Mouse (Mus musculus): ENCODE measurements around the gene St5. TPM values are rescaled to one million over a fixed set of nuclear protein-coding genes. Genes with fewer than 3 reads are reported as not detected.
A peak's percentile ranks its signal among the peaks of the same experiment; 100 is the strongest.

The St5 gene
- polyA plus RNA-seq, 1 experiment from 2014 or later, result 58.7 TPM

GRCm38 (mm10) chr7:109614939-109615338 lies 88.5 kb downstream of the St5 start:
- H3K9ac ChIP-seq, result peak overlapping the region; percentile 17; the same call in 1 of the 2 replicates

GRCm38 (mm10) chr7:109613531-109614021 lies 89.8 kb downstream of the St5 start:
- Histone ChIP-seq H3K27ac (peak overlapping the region; percentile 96), H3K9me3 (no peaks in the 10 kb centered on the region), H3K27me3 (replicated peaks) (no peaks in the 10 kb centered on the region), H3K4me1 (peaks cover 32% of the 10 kb centered on the region), H3K4me3 (replicated peaks) (0 out of 2 replicates have a peak overlapping the region, but pooled peaks have one; percentile 8), H3K36me3 (no peaks in the 10 kb centered on the region), H3K9ac (no peak overlapping the region), H3K4me2 (peak overlapping the region; percentile 65)
- 53% methylated on average over 5 of the region's 5 CpGs for WGBS
- no peak for ATAC-seq (ENCODE audit: insufficient read depth, low FRiP score, low read depth)

More at GRCm38 (mm10) chr7:109614939-109615338, 88.5 kb downstream of the St5 start:
- peak overlapping the region; percentile 44 for H3K4me3 ChIP-seq (replicated peaks)
- no peaks in the 10 kb centered on the region for H3K27me3 ChIP-seq (replicated peaks)
- peak overlapping the region; percentile 65 for H3K4me2 ChIP-seq
- peaks cover 37% of the 10 kb centered on the region for H3K4me1 ChIP-seq
- 42% methylated on average over 4 of the region's 4 CpGs for WGBS
- no peak for ATAC-seq (ENCODE audit: insufficient read depth, low FRiP score, low read depth)
- peak overlapping the region; percentile 96 for H3K27ac ChIP-seq
- H3K9me3 ChIP-seq, result no peaks in the 10 kb centered on the region
- H3K36me3 ChIP-seq, result no peaks in the 10 kb centered on the region

GRCm38 (mm10) chr7:109613051-109613450 lies 90.4 kb downstream of the St5 start:
- ATAC-seq (ENCODE audit: insufficient read depth, low FRiP score, low read depth), result no peak
- no peak overlapping the region for H3K9ac ChIP-seq
- H3K4me3 ChIP-seq (replicated peaks), result no peak overlapping the region
- no peaks in the 10 kb centered on the region for H3K36me3 ChIP-seq
- no peaks in the 10 kb centered on the region for H3K27me3 ChIP-seq (replicated peaks)
- H3K27ac ChIP-seq, result no peak overlapping the region
- peaks cover 28% of the 10 kb centered on the region for H3K4me1 ChIP-seq
- H3K9me3 ChIP-seq, result no peaks in the 10 kb centered on the region
- WGBS, result 85% methylated on average over 2 of the region's 3 CpGs
- no peak overlapping the region for H3K4me2 ChIP-seq

GRCm38 (mm10) chr7:109612531-109612930 lies 90.9 kb downstream of the St5 start:
- peaks cover 28% of the 10 kb centered on the region for H3K4me1 ChIP-seq
- H3K36me3 ChIP-seq, result no peaks in the 10 kb centered on the region
- no peak for ATAC-seq (ENCODE audit: insufficient read depth, low FRiP score, low read depth)
- no peak overlapping the region for H3K27ac ChIP-seq
- no peak overlapping the region for H3K9ac ChIP-seq
- H3K4me3 ChIP-seq (replicated peaks), result no peak overlapping the region
- no peak overlapping the region for H3K4me2 ChIP-seq
- 65% methylated on average over 2 of the region's 2 CpGs for WGBS
- no peaks in the 10 kb centered on the region for H3K27me3 ChIP-seq (replicated peaks)
- no peaks in the 10 kb centered on the region for H3K9me3 ChIP-seq

- H3K27ac ChIP-seq, result no peak overlapping the region
- ATAC-seq (ENCODE audit: insufficient read depth, low FRiP score, low read depth), result no peak
- H3K4me1 ChIP-seq, result peaks cover 18% of the 10 kb centered on the region
- H3K9ac ChIP-seq, result no peak overlapping the region
- H3K4me3 ChIP-seq (replicated peaks), result no peak overlapping the region
- 73% methylated on average over 2 of the region's 2 CpGs for WGBS
- no peaks in the 10 kb centered on the region for H3K9me3 ChIP-seq
- H3K4me2 ChIP-seq, result no peak overlapping the region
- H3K27me3 ChIP-seq (replicated peaks), result no peaks in the 10 kb centered on the region
- no peaks in the 10 kb centered on the region for H3K36me3 ChIP-seq
Observed at GRCm38 (mm10) chr7:109610348-109610747, 93.1 kb downstream of the St5 start.

- no peak for ATAC-seq (ENCODE audit: insufficient read depth, low FRiP score, low read depth)
- no peak overlapping the region for H3K27ac ChIP-seq
- H3K4me1 ChIP-seq, result peaks cover 15% of the 10 kb centered on the region
- no peak overlapping the region for H3K4me3 ChIP-seq (replicated peaks)
- no peak overlapping the region for H3K4me2 ChIP-seq
- H3K36me3 ChIP-seq, result no peaks in the 10 kb centered on the region
- H3K9ac ChIP-seq, result no peak overlapping the region
- 70% methylated on average over 6 of the region's 6 CpGs for WGBS
- H3K9me3 ChIP-seq, result no peaks in the 10 kb centered on the region
- no peaks in the 10 kb centered on the region for H3K27me3 ChIP-seq (replicated peaks)
Observed at GRCm38 (mm10) chr7:109609565-109610345, 93.7 kb downstream of the St5 start.

GRCm38 (mm10) chr7:109608831-109609230 lies 94.6 kb downstream of the St5 start:
- Histone ChIP-seq H3K27me3 (replicated peaks) (no peaks in the 10 kb centered on the region), H3K4me1 (peaks cover 8% of the 10 kb centered on the region), H3K4me3 (replicated peaks) (no peak overlapping the region), H3K9me3 (no peaks in the 10 kb centered on the region), H3K36me3 (no peaks in the 10 kb centered on the region), H3K4me2 (no peak overlapping the region), H3K9ac (no peak overlapping the region), H3K27ac (no peak overlapping the region)
- ATAC-seq (ENCODE audit: insufficient read depth, low FRiP score, low read depth), result no peak
- WGBS, result 91% methylated on average over 6 of the region's 6 CpGs

- Histone ChIP-seq H3K9me3 (no peaks in the 10 kb centered on the region), H3K4me3 (replicated peaks) (no peak overlapping the region), H3K27me3 (replicated peaks) (no peaks in the 10 kb centered on the region), H3K36me3 (no peaks in the 10 kb centered on the region), H3K27ac (no peak overlapping the region), H3K4me2 (no peak overlapping the region), H3K9ac (no peak overlapping the region), H3K4me1 (peaks cover 13% of the 10 kb centered on the region; the same call in 1 of the 2 replicates)
- 64% methylated on average over 7 of the region's 7 CpGs for WGBS
- no peak for ATAC-seq (ENCODE audit: insufficient read depth, low FRiP score, low read depth)
Observed at GRCm38 (mm10) chr7:109606994-109607610, 96.3 kb downstream of the St5 start.

GRCm38 (mm10) chr7:109602562-109602961 lies 100.8 kb downstream of the St5 start:
- H3K9me3 ChIP-seq, result no peaks in the 10 kb centered on the region
- H3K36me3 ChIP-seq, result no peaks in the 10 kb centered on the region
- H3K9ac ChIP-seq, result no peak overlapping the region
- no peaks in the 10 kb centered on the region for H3K27me3 ChIP-seq (replicated peaks)
- ATAC-seq (ENCODE audit: insufficient read depth, low FRiP score, low read depth), result peak; percentile 89
- H3K4me2 ChIP-seq, result peak overlapping the region; percentile 28
- WGBS, result 38% methylated on average over 5 of the region's 5 CpGs
- peak overlapping the region; percentile 88 for H3K27ac ChIP-seq
- 0 out of 2 replicates have a peak, but pooled peaks cover 19% of the 10 kb centered on the region for H3K4me1 ChIP-seq
- no peak overlapping the region for H3K4me3 ChIP-seq (replicated peaks)

- Histone ChIP-seq H3K36me3 (no peaks in the 10 kb centered on the region), H3K27ac (peak overlapping the region; percentile 88), H3K27me3 (replicated peaks) (no peaks in the 10 kb centered on the region), H3K9ac (no peak overlapping the region), H3K4me1 (0 out of 2 replicates have a peak, but pooled peaks cover 18% of the 10 kb centered on the region), H3K4me3 (replicated peaks) (no peak overlapping the region), H3K9me3 (no peaks in the 10 kb centered on the region), H3K4me2 (peak overlapping the region; percentile 28)
- ATAC-seq (ENCODE audit: insufficient read depth, low FRiP score, low read depth), result no peak
Observed at GRCm38 (mm10) chr7:109602022-109602421, 101.4 kb downstream of the St5 start.

GRCm38 (mm10) chr7:109600702-109601101 lies 102.7 kb downstream of the St5 start:
- Histone ChIP-seq H3K9ac (no peak overlapping the region), H3K27me3 (replicated peaks) (no peaks in the 10 kb centered on the region), H3K27ac (peak overlapping the region; percentile 62), H3K4me2 (peak overlapping the region; percentile 24; the same call in 1 of the 2 replicates), H3K4me3 (replicated peaks) (0 out of 2 replicates have a peak overlapping the region, but pooled peaks have one; percentile 1), H3K36me3 (no peaks in the 10 kb centered on the region), H3K4me1 (0 out of 2 replicates have a peak, but pooled peaks cover 15% of the 10 kb centered on the region), H3K9me3 (no peaks in the 10 kb centered on the region)
- ATAC-seq (ENCODE audit: insufficient read depth, low FRiP score, low read depth), result peak; percentile 22; the same call in 1 of the 2 replicates
- 37% methylated on average over 3 of the region's 3 CpGs for WGBS

GRCm38 (mm10) chr7:109599998-109600397 lies 103.4 kb downstream of the St5 start:
- Histone ChIP-seq H3K9ac (no peak overlapping the region), H3K4me2 (peak overlapping the region; percentile 24; the same call in 1 of the 2 replicates), H3K27ac (peak overlapping the region; percentile 62), H3K9me3 (no peaks in the 10 kb centered on the region), H3K27me3 (replicated peaks) (no peaks in the 10 kb centered on the region), H3K4me1 (0 out of 2 replicates have a peak, but pooled peaks cover 15% of the 10 kb centered on the region), H3K4me3 (replicated peaks) (no peak overlapping the region), H3K36me3 (no peaks in the 10 kb centered on the region)
- ATAC-seq (ENCODE audit: insufficient read depth, low FRiP score, low read depth), result no peak
- 67% methylated on average over 4 of the region's 4 CpGs for WGBS

Data from stomach, embryonic 15.5 days (tissue).